Mouse (Mus musculus) bone marrow macrophage, adult 2 months (primary cell): ENCODE results near the gene Mfrp.

Experiments
- CTCF ChIP-seq: IDR thresholded peaks from 2 replicates; pipeline ENCODE4 v1.5.1; 2012; ENCODE audit warnings: low read depth, mild to moderate bottlenecking, low read length, moderate library complexity
- POLR2A ChIP-seq: IDR thresholded peaks from 2 replicates; pipeline ENCODE4 v1.6.1; 2012; ENCODE audit warnings: mild to moderate bottlenecking, low read depth, low read length, borderline replicate concordance

- TF ChIP-seq POLR2A (no peak), CTCF (no peak)
These were observed 32.7 kb downstream of the Mfrp start, which contains the start of gene Mcam for GRCm38 (mm10) chr9:44134101-44134850.
